ENCODE assay signal across 1 mouse cellular context in the genomic region with DNA sequence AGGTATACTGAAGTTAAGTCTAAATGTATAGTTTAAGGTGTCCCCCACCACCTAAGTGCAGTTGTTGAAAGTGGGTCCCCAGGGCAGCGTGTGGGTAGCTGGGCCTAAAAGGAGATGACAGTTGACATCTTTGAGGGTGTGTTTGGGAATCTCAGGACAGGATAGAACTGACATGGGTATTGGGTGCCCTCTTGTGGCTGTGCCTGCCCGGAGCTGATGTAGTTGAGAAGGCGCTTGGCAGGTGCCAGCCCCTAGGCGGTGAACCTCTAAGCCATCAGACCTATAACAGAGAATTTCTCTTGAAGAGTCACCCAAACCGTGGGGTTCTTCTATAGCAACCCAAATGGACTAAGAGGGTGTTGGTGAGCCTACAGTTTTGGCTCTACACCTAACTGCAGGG.
TF ChIP-seq lines count a peak whose summit lies in the region.

No protein-coding gene starts in this region.

TF ChIP-seq in CH12.LX, 34 proteins besides CTCF, POLR2A, EP300 and RAD21 (continued from another document):
- TF ChIP-seq ZKSCAN1 (IDR thresholded peaks at IDR 0.05; ENCODE audit: borderline replicate concordance, low read depth, low read length) (no peak), POLR2AphosphoS2 (IDR thresholded peaks at IDR 0.05; ENCODE audit: low read depth, low read length) (no peak), USF2 (conservative IDR thresholded peaks at IDR 0.05; ENCODE audit: low read depth, low read length) (no peak), RCOR1 (conservative IDR thresholded peaks at IDR 0.05; ENCODE audit: low read depth, low read length) (no peak), MAX (IDR thresholded peaks at IDR 0.05; ENCODE audit: low read length) (0 out of 2 replicates have a peak, but pooled peaks have one; percentile 15), MAZ (IDR thresholded peaks at IDR 0.05; ENCODE audit: low read depth, low read length) (no peak), JUN (IDR thresholded peaks at IDR 0.05; ENCODE audit: insufficient read depth, low read depth, low read length) (no peak), GABPA (IDR thresholded peaks at IDR 0.05; ENCODE audit: insufficient replicate concordance, low read depth, low read length) (no peak), ZC3H11A (IDR thresholded peaks at IDR 0.05; ENCODE audit: low read depth, low read length) (peak; percentile 81), ETS1 (conservative IDR thresholded peaks at IDR 0.05; ENCODE audit: low read depth, low read length) (no peak), IRF4 (IDR thresholded peaks at IDR 0.05; ENCODE audit: low read depth, low read length) (no peak), SMC3 (IDR thresholded peaks at IDR 0.05; ENCODE audit: low read depth, low read length) (peak; percentile 95), MXI1 (IDR thresholded peaks at IDR 0.05; ENCODE audit: low read depth, low read length) (peak; percentile 58; the same call in 1 of the 2 replicates), ZMIZ1 (IDR thresholded peaks at IDR 0.05; ENCODE audit: low read depth, low read length) (no peak), E2F4 (IDR thresholded peaks at IDR 0.05; ENCODE audit: insufficient replicate concordance, low read depth, low read length) (no peak), USF1 (IDR thresholded peaks at IDR 0.05; ENCODE audit: low read depth, low read length) (no peak), JUND (conservative IDR thresholded peaks at IDR 0.05; ENCODE audit: low read depth, low read length) (no peak; the same call in 1 of the 2 replicates), ELF1 (IDR thresholded peaks at IDR 0.05; ENCODE audit: low read depth, low read length) (no peak), KAT2A (IDR thresholded peaks at IDR 0.05; ENCODE audit: insufficient replicate concordance, low read length) (no peak), PAX5 (IDR thresholded peaks at IDR 0.05; ENCODE audit: low read length) (no peak), HCFC1 (IDR thresholded peaks at IDR 0.05; ENCODE audit: low read depth, low read length) (0 out of 2 replicates have a peak, but pooled peaks have one; percentile 26), BHLHE40 (IDR thresholded peaks at IDR 0.05; ENCODE audit: low read depth, low read length) (peak; percentile 28; the same call in 1 of the 2 replicates), UBTF (IDR thresholded peaks at IDR 0.05; ENCODE audit: low read depth, low read length) (no peak), MAFK (IDR thresholded peaks at IDR 0.05; ENCODE audit: insufficient replicate concordance, low read length) (no peak), CHD2 (IDR thresholded peaks at IDR 0.05; ENCODE audit: low read length) (no peak)
